Mouse (Mus musculus) layer of hippocampus, postnatal 36 days (tissue): ENCODE results near the gene Mob4. TPM values are rescaled to one million over a fixed set of nuclear protein-coding genes. Genes with fewer than 3 reads are reported as not detected.

ENCODE experiments used
- DNase-seq, 2 experiments: peaks; one replicate each; pipeline ENCODE4 v3.0.0; 2022
- total RNA-seq, 2 experiments: library from RNA; stranded (reverse); gene quantifications; 2 replicates each; pipeline ENCODE4 v1.2.3; 2021

Gene Mob4
- total RNA-seq, 2 experiments from 2014 or later, result 54.6 to 62.5 TPM

DNA sequence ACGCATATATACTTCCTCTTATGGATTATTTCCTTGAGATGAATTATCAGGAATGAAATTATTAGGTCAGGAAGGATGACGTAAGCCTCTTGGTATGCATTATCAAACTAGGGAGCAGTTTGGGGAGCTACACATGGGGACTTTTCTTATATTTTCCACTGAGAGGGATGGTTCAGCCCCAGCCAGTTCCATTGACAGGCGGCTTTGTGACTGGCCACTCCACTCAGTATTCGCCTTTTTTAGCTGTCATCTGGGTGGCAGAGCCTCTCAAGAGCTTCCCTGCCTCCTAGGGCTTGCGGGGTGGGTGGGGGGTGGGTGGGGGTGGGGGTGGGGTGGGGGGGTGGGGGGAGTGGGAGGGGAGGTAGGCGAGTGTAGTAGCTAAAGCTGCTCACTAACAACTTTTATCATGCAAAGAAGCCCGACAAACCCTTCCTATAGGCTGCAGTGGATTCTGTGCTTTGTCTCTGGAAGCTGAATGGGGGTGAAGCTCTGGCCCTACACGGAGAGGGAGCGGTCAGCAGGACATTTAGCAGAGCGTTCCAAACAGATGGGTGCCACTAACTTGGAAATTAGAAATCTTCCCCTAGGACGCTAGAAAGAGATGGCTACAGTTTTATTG is 55.7 kb downstream of the Mob4 start:
- DNase-seq, result no peak

DNA sequence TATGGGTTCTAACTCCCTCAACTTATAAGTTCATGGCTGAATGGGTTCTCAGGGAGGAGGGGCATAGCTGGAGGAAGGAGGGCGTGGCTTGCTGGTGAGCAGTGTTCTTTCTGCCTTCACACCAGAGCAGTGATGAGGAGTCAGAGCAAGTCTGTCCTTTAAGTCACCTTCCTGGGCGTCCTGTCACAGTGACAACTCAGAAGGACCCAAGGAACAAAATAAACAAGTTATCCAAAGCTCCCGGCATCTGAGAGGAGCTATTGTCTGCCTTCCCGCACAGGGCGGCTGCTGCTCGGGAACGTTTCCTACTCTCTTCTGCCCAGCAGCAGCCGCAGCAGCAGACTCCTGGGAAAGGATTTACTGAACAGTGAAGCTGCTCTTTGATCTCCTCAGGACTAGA is 61.0 kb downstream of the Mob4 start:
- DNase-seq, result no peak

GRCm38 (mm10) chr1:55192824-55193223 is 61.8 kb downstream of the Mob4 start:
- DNase-seq, result no peak

DNA sequence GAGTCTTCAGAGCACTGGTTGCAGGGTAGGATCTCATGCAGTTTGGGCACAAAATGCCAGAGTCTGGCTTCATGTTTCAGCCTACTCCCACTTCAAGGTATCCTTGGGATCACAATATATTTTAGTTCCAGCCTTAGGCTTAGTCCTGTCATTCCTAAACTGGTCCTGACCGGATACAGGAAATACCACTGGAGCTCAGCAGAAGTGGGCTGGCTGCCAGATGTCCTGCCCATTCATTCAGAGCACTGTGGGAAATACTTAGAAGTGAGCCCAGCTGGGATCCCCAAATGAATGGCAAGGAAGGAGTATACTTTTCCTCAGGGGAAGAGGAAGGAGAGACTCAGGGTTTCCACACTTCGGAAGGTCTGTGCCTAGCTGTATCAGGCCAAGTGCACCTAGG is 62.3 kb downstream of the Mob4 start:
- no peak for DNase-seq

DNA sequence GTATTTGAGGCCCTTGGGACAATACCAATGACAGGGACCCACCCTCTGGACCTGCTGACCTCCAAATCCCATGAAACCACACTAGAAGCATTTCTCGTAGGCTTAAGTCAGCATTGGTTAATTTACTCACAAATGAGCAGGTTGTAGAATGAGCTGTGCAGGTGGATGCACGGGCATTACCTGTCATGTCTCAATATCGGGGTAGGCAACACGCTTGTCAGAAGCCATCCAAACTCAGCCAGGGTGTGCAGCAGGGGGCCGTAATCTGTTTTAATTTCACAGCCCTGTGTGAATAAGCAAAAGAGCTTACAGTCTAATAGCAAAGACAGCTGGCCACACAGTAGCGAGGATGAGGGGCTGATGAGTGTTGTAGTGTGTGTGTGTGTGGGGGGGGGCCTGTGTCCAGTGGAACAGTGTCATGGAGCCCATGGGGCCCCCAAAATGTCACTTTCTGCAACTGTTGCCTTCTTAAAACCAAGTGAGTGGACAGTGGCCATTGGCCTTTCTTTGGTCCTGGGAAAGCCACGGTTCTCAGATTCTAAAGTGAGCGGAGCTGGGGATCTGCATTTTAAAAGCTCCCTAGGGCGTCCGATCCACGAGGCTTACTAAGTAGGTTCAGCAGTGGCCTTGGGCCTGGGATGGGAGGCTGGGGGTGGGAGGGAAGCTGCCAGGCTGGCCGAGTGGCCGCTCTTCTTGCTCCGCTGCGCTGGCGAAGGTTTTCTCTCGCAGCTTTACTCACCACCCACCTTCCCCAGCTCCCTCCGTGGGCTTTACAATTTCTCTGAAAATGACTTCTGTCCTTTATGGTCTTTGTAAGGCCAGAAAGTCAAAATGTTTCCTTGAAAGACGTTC is 63.3 kb downstream of the Mob4 start:
- DNase-seq, result no peak

- no peak for DNase-seq
Measured at GRCm38 (mm10) chr1:55195021-55195420, 64.0 kb downstream of the Mob4 start.

- DNase-seq, result no peak
Measured at GRCm38 (mm10) chr1:55196327-55197003, 65.4 kb downstream of the Mob4 start.

GRCm38 (mm10) chr1:55198719-55199118 is 67.7 kb downstream of the Mob4 start:
- DNase-seq, result no peak

- no peak for DNase-seq
Measured at GRCm38 (mm10) chr1:55201850-55202752, 71.1 kb downstream of the Mob4 start.

Other genes starting within 250 kb of the Mob4 start
- gene Ankrd44, start 204.8 kb upstream of the Mob4 start, total RNA-seq, result 10 to 100 TPM; 13.5 to 16.5 TPM
- gene Sf3b1, start 103.8 kb upstream of the Mob4 start, total RNA-seq, result 100 to 1,000 TPM; 159 to 160 TPM
- 10 to 100 TPM; 19.7 to 21.2 TPM for gene Coq10b, start 78.5 kb upstream of the Mob4 start, total RNA-seq
- gene Hspe1, start 43.1 kb upstream of the Mob4 start, total RNA-seq, result 100 to 1,000 TPM; 111 to 118 TPM
- gene Hspd1, start 43.0 kb upstream of the Mob4 start, total RNA-seq, result 100 to 1,000 TPM; 189 to 190 TPM
- 10 to 100 TPM; 31.8 to 34.1 TPM for gene Rftn2, start 95.6 kb downstream of the Mob4 start, total RNA-seq
- gene Mars2, start 105.9 kb downstream of the Mob4 start, total RNA-seq, result 1 to 10 TPM; 9.6 to 10.0 TPM
- gene Boll, start 232.2 kb downstream of the Mob4 start, total RNA-seq, result under 1 TPM in 1 of 2 experiments, not detected in 1; 0.83 TPM